Mouse (Mus musculus): ENCODE measurements around the gene Lrrc28. TPM values are rescaled to one million over a fixed set of nuclear protein-coding genes. Genes with fewer than 3 reads are reported as not detected.

Lrrc28 gene
- total RNA-seq, 2 experiments from 2014 or later, result 17.3 to 19.1 TPM

- DNase-seq (ENCODE audit: low spot score in 2 of 2), result no peak
Measured at GRCm38 (mm10) chr7:67646131-67646530, 1.1 kb upstream of the Lrrc28 start.

- DNase-seq (ENCODE audit: low spot score in 2 of 2), result no peak
Measured at GRCm38 (mm10) chr7:67645681-67646014, 580 bp upstream of the Lrrc28 start.

GRCm38 (mm10) chr7:67644291-67644690 is 777 bp downstream of the Lrrc28 start:
- no peak for DNase-seq (ENCODE audit: low spot score in 2 of 2)

- DNase-seq (ENCODE audit: low spot score in 2 of 2), result no peak
Measured at GRCm38 (mm10) chr7:67642955-67643354, 2.1 kb downstream of the Lrrc28 start.

- no peak for DNase-seq (ENCODE audit: low spot score in 2 of 2)
Measured at GRCm38 (mm10) chr7:67639006-67639405, 6.1 kb downstream of the Lrrc28 start.

DNA sequence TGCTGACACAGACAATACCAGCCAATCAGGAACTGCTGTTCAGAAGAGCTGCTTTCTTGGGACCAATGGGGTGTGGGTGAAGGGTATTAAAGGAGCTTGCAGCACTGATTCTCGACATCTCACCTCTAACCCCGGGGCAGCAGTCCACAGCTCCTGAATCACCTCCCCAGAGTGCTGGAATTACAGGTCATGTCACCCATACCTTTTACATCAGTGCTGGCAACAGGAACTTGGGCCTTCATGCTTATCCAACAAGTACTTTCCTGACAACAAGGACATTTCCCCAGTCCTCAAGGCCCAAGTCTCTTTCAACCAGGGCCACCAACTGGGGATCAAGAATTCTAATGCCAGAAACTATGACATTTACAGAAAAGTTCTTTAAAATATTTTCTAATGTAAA is 8.9 kb downstream of the Lrrc28 start:
- no peak for DNase-seq (ENCODE audit: low spot score in 2 of 2)

DNA sequence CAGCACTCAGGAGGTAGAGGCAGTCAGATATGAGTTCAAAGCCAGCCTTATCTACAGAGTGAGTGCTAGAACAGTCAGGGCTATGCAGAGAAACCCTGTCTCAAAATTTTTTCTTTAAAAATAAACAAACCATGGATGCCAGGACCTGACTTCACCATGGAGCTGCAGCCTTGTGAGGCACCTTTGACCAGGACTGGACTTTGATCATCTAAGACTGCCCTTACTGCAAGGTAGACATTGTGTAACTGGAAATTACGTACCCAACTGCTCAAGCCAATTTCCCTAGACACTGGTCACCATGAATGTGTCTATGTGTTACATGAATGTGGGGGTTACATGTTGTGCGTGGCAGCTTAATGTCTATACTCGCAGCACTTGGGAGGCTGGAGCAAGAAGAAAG is 10.9 kb downstream of the Lrrc28 start:
- no peak for DNase-seq (ENCODE audit: low spot score in 2 of 2)

GRCm38 (mm10) chr7:67632380-67632779 is 12.7 kb downstream of the Lrrc28 start:
- DNase-seq (ENCODE audit: low spot score in 2 of 2), result no peak

GRCm38 (mm10) chr7:67630817-67631216 is 14.3 kb downstream of the Lrrc28 start:
- peak; percentile 32 to 72 for DNase-seq (ENCODE audit: low spot score in 2 of 2)

DNA sequence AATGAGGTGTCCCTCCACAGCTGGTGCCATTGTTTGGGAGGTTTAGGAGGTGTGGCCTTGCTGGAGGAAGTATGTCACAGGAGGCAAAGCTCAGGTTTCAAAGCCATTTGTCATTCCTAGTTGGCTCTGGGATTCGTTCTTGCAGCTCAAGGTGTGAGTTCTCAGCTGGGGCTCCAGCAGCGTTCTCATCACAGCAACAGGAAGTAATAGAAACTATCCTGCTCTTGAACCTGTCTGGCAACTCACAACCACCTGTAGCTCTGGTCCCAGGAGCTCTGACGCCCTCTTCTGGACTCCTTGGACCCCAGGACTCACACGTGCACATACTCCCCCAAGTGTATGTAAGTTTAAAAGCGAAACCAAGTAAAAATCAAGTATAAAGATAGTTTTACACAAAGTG is 15.4 kb downstream of the Lrrc28 start:
- no peak for DNase-seq (ENCODE audit: low spot score in 2 of 2)

DNA sequence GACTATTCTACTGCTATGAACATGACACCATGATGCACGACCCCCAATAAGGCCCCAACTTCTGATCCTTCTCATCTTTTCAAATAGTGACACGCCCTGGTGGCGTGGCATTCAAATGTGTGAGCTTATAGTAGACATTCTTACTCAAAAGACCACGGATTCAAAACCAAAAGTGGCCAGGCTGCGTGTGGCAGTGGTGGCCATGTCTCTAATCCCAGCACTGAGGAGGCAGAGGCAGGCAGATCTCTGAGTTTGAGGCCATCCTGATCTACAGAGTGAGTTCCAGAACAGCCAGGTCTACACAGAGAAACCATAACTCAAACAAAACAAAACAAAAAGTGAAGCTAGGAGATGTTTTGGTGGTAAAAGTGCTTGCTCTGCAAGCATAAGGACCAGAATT is 18.4 kb downstream of the Lrrc28 start:
- no peak for DNase-seq (ENCODE audit: low spot score in 2 of 2)

GRCm38 (mm10) chr7:67622151-67622550 is 22.9 kb downstream of the Lrrc28 start:
- no peak for DNase-seq (ENCODE audit: low spot score in 2 of 2)

GRCm38 (mm10) chr7:67619836-67620235 is 25.2 kb downstream of the Lrrc28 start:
- DNase-seq (ENCODE audit: low spot score in 2 of 2), result no peak

DNA sequence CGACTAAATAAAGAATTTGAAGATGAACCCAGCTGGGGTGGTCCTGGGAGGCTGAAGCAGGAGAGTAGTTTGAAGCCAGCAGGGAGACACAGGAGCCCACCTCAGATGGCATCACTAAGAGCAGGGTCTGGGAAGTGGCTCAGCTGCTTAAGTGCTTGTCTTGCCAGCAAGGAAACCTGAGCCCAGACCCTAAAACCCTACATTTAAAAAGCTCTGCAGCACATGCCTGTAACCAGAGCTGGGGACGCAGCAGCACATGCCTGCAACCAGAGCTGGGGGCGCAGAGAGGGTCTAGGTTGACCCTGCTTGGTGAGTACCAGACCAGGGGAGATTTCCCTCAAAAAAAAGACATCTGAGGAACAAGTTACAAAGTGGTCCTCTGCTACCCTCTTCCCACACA is 26.8 kb downstream of the Lrrc28 start:
- DNase-seq (ENCODE audit: low spot score in 2 of 2), result no peak

DNA sequence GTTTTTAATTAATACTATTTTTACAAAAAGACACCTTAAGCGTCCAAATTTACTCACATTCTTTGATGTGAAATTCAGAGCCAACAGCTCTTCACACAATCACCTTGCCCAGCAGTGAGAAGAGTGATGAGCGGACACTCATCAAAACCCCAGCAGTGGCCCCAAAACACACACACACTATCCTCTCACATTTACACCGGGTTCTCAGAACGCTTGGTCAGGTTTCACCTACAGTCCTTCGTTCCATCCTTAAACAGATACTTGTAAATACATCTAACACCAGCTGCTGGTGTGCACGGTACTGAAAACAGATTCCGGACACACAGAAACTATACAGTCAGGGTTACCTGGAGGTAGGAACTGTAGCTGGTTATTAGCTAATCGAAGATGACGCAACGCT is 27.4 kb downstream of the Lrrc28 start:
- DNase-seq (ENCODE audit: low spot score in 2 of 2), result no peak

DNA sequence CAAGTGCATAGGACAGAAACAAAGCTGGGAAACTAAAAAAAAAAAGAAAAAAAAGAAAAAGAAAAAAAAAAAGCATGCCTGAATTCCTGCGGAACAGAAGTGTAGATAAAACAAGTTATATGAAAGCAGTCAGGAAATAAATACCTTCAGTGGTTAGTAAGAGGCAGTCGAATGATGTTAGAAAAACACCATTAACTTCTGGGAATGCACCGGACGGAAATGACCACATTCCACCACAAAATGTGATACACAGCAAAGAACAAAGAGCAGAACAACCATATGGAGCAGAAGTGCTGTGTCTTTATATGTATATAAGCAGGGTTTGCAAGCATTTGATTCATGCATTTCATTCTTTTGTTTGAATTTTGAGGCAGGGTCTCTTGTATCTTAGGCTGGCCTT is 28.2 kb downstream of the Lrrc28 start:
- DNase-seq (ENCODE audit: low spot score in 2 of 2), result no peak

- no peak for DNase-seq (ENCODE audit: low spot score in 2 of 2)
Measured at GRCm38 (mm10) chr7:67614464-67614861, 30.6 kb downstream of the Lrrc28 start.

DNA sequence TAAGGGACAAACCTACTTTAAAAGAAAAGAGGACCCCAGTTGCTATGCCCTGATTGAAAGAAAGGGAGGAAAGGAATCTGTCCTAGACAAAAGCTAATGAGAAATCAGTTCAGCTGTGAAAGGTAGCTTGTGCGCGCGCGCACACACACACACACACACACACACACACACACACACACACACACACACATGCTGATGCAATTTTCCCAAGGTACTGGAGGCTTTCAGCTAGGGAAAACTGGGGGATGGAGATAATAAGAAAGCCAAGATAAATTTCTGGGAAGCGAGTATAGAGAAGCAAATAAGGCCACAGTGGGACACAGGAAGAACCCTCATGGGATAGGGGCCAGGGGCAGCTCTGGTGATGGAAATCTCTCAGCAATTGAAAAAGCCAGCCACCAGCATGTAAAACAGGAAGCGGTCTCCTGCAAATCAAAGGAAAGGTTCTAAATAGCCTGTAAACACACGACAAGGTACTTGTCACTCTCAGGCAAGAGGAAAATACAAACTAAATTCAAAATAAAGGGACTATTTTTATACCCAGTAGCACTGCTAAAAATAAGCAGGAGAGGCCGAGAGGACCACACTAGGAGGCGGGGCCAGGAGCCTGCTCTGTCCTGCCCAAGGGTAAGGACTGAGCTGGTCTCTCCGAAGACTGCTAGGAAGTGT is 31.1 kb downstream of the Lrrc28 start:
- DNase-seq (ENCODE audit: low spot score in 2 of 2), result no peak

GRCm38 (mm10) chr7:67608348-67609024 is 36.6 kb downstream of the Lrrc28 start:
- no peak for DNase-seq (ENCODE audit: low spot score in 2 of 2)

- no peak for DNase-seq (ENCODE audit: low spot score in 2 of 2)
Measured at GRCm38 (mm10) chr7:67607669-67608347, 37.3 kb downstream of the Lrrc28 start.

GRCm38 (mm10) chr7:67606250-67606649 is 38.8 kb downstream of the Lrrc28 start:
- DNase-seq (ENCODE audit: low spot score in 2 of 2), result no peak

DNA sequence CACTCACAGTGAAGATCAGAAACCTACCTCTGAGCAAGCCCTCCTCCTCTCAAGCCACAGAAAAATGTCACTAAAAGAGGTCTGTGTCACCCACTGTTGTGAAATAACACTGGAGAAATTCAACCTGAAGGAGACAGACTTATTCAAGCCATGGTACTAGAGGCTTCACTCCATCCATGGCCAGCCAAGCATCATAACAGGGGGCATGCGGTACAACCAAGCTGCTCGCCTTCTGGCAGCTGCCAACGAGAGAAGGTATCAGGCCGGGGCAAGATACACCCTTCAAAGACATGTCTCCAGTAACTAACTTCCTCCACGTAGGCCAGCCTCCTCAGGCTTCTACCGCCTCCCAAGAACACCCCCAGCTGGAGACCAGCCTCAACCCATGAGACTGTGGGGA is 40.0 kb downstream of the Lrrc28 start:
- DNase-seq (ENCODE audit: low spot score in 2 of 2), result no peak

GRCm38 (mm10) chr7:67598050-67598449 is 47.0 kb downstream of the Lrrc28 start:
- DNase-seq (ENCODE audit: low spot score in 2 of 2), result peak in 1 of 2 experiments; percentile 65

Data from gastrocnemius, postnatal 4 days (tissue).